Mouse (Mus musculus) right cerebral cortex, postnatal 14 days (tissue): ENCODE data around the gene 1520401A03Rik.
A peak's percentile ranks its signal among the peaks of the same experiment; 100 is the strongest.

ENCODE experiments used
- DNase-seq: peaks from one replicate; pipeline ENCODE4 v3.0.0; 2022

The 1520401A03Rik gene

GRCm38 (mm10) chr17:23742210-23742793 lies 19.7 kb upstream of the 1520401A03Rik start:
- no peak for DNase-seq

GRCm38 (mm10) chr17:23741359-23742209 lies 19.0 kb upstream of the 1520401A03Rik start:
- no peak for DNase-seq

- DNase-seq, result no peak
Observed at GRCm38 (mm10) chr17:23740598-23741021, 18.0 kb upstream of the 1520401A03Rik start, which contains the start of gene Paqr4. Gene Paqr4, minus strand, starts transcription at chr17:23740867.

- DNase-seq, result peak; percentile 89
Observed at GRCm38 (mm10) chr17:23740136-23740584, 17.6 kb upstream of the 1520401A03Rik start.

GRCm38 (mm10) chr17:23739202-23740135 lies 16.9 kb upstream of the 1520401A03Rik start:
- peak; percentile 42 for DNase-seq

GRCm38 (mm10) chr17:23738836-23739201 lies 16.2 kb upstream of the 1520401A03Rik start:
- DNase-seq, result no peak

GRCm38 (mm10) chr17:23737493-23738445 lies 15.2 kb upstream of the 1520401A03Rik start:
- no peak for DNase-seq

GRCm38 (mm10) chr17:23734341-23734740 lies 11.8 kb upstream of the 1520401A03Rik start:
- DNase-seq, result no peak

GRCm38 (mm10) chr17:23730441-23730840 lies 7.9 kb upstream of the 1520401A03Rik start:
- DNase-seq, result no peak

GRCm38 (mm10) chr17:23726758-23727142 lies 4.2 kb upstream of the 1520401A03Rik start:
- peak; percentile 62 for DNase-seq

GRCm38 (mm10) chr17:23725999-23726757 lies 3.6 kb upstream of the 1520401A03Rik start, which contains the start of gene Pkmyt1:
Gene Pkmyt1, plus strand, starts transcription at chr17:23726336.
- peak; percentile 94 for DNase-seq

GRCm38 (mm10) chr17:23725477-23725876 lies 2.9 kb upstream of the 1520401A03Rik start:
- DNase-seq, result no peak

- no peak for DNase-seq
Observed at GRCm38 (mm10) chr17:23721886-23722285, 697 bp downstream of the 1520401A03Rik start.

GRCm38 (mm10) chr17:23719455-23719854 lies 3.1 kb downstream of the 1520401A03Rik start:
- no peak for DNase-seq

GRCm38 (mm10) chr17:23717003-23717402 lies 5.6 kb downstream of the 1520401A03Rik start:
- no peak for DNase-seq

- peak; percentile 81 for DNase-seq
Observed at GRCm38 (mm10) chr17:23706212-23706611, 16.4 kb downstream of the 1520401A03Rik start.

GRCm38 (mm10) chr17:23705525-23706104 lies 17.0 kb downstream of the 1520401A03Rik start:
- DNase-seq, result no peak

GRCm38 (mm10) chr17:23704741-23705140 lies 17.8 kb downstream of the 1520401A03Rik start:
- peak; percentile 57 for DNase-seq

GRCm38 (mm10) chr17:23703301-23703700 lies 19.3 kb downstream of the 1520401A03Rik start:
- no peak for DNase-seq

- peak; percentile 91 for DNase-seq
Observed at GRCm38 (mm10) chr17:23700079-23700478, 22.5 kb downstream of the 1520401A03Rik start.
